Mouse (Mus musculus) forebrain, postnatal 0 days (tissue): ENCODE results near the gene A930033H14Rik. TPM values are rescaled to one million over a fixed set of nuclear protein-coding genes. Genes with fewer than 3 reads are reported as not detected.

Experiments
- ATAC-seq: fragments of 200-750 bp; cut with Nextera tagmentation; 2 replicates; pipeline ENCODE4 v1.8.0; 2017; ENCODE audit warnings: mild to moderate bottlenecking, moderate library complexity
- DNase-seq: peaks from one replicate; pipeline ENCODE4 v3.0.0-alpha.2; 2015
- H3K27ac ChIP-seq: fragments of 300-500 bp; sonication (generic); 2 replicates; pipeline ENCODE4 v1.5.1; 2014; ENCODE audit warnings: low read depth, mild to moderate bottlenecking, antibody characterized with exemption, low read length, moderate library complexity, mixed read lengths
- H3K27me3 ChIP-seq: fragments of 300-500 bp; sonication (generic); 2 replicates; pipeline ENCODE4 v1.6.1; 2014; ENCODE audit warnings: mild to moderate bottlenecking, low read length, mixed read lengths; ENCODE audit not compliant: insufficient read depth
- H3K36me3 ChIP-seq: fragments of 300-500 bp; sonication (generic); 2 replicates; pipeline ENCODE4 v1.6.1; 2014; ENCODE audit warnings: mild to moderate bottlenecking, moderate library complexity; ENCODE audit not compliant: insufficient read depth
- H3K4me1 ChIP-seq: fragments of 300-500 bp; sonication (generic); 2 replicates; pipeline ENCODE4 v1.6.1; 2014; ENCODE audit warnings: antibody characterized with exemption; ENCODE audit not compliant: insufficient read depth
- H3K4me2 ChIP-seq: fragments of 300-500 bp; sonication (generic); 2 replicates; pipeline ENCODE4 v1.6.1; 2014; ENCODE audit warnings: low read depth, mild to moderate bottlenecking, moderate library complexity
- H3K4me3 ChIP-seq: fragments of 300-500 bp; sonication (generic); 2 replicates; pipeline ENCODE4 v1.5.1; 2014; ENCODE audit warnings: low read depth, low read length, mixed read lengths
- H3K9ac ChIP-seq: fragments of 300-500 bp; sonication (generic); 2 replicates; pipeline ENCODE4 v1.6.1; 2014; ENCODE audit warnings: mild to moderate bottlenecking
- H3K9me3 ChIP-seq: fragments of 300-500 bp; sonication (generic); 2 replicates; pipeline ENCODE4 v1.6.1; 2016; ENCODE audit warnings: low read length
- CTCF ChIP-seq: sonication (generic); IDR thresholded peaks from 2 replicates; pipeline ENCODE4 v1.5.1; 2016; ENCODE audit warnings: antibody characterized with exemption, control low read depth, low read depth
- WGBS: fragments of 180-500 bp; shearing (Covaris S2); extraction: QIAGEN DNeasy Blood & Tissue Kit; methylation state at CpG from one replicate; pipeline ENCODE4 v1.1.7; 2014; 5-methylcytosine and 5-hydroxymethylcytosine counted together
- polyA plus RNA-seq: library from polyadenylated mRNA; unstranded; fragments of >200 nt; fragmentation: Nextera tagmentation; extraction: Ambion mirVana; gene quantifications from 2 replicates; pipeline ENCODE4 v1.2.1, GENCODE M21; 2015
- total RNA-seq: library from RNA; depleted of rRNA; stranded (reverse); fragments of >200 nt; gene quantifications from 2 replicates; pipeline ENCODE4 v1.2.3, GENCODE M21; 2014; rRNA removed

A930033H14Rik gene
- total and polyA plus RNA-seq, 2 experiments from 2014 or later, result 1.4 to 1.9 TPM

- Histone ChIP-seq H3K9me3 (0 out of 2 replicates have a peak, but pooled peaks cover 6% of the 10 kb centered on the region), H3K27ac (no peak overlapping the region), H3K4me3 (no peak overlapping the region), H3K9ac (no peak overlapping the region), H3K4me1 (no peaks in the 10 kb centered on the region), H3K36me3 (no peaks in the 10 kb centered on the region), H3K4me2 (no peak overlapping the region), H3K27me3 (no peaks in the 10 kb centered on the region)
- no peak for TF ChIP-seq CTCF
- DNase-seq, result no peak
- no peak for ATAC-seq
- 77% methylated on average over 5 of the region's 5 CpGs for WGBS
Measured at GRCm38 (mm10) chr10:69163216-69163615, 49.7 kb downstream of the A930033H14Rik start.

- H3K4me2 ChIP-seq, result no peak overlapping the region
- 72% methylated on average over 5 of the region's 5 CpGs for WGBS
- H3K27ac ChIP-seq, result no peak overlapping the region
- H3K27me3 ChIP-seq, result no peaks in the 10 kb centered on the region
- no peaks in the 10 kb centered on the region for H3K4me1 ChIP-seq
- H3K9ac ChIP-seq, result no peak overlapping the region
- no peaks in the 10 kb centered on the region for H3K36me3 ChIP-seq
- H3K9me3 ChIP-seq, result 0 out of 2 replicates have a peak, but pooled peaks cover 6% of the 10 kb centered on the region
- ATAC-seq, result no peak
- no peak overlapping the region for H3K4me3 ChIP-seq
- TF ChIP-seq CTCF, result no peak
- DNase-seq, result no peak
Measured at GRCm38 (mm10) chr10:69162577-69162976, 50.3 kb downstream of the A930033H14Rik start.

- H3K4me3 ChIP-seq, result no peak overlapping the region
- H3K9ac ChIP-seq, result no peak overlapping the region
- 0 out of 2 replicates have a peak, but pooled peaks cover 6% of the 10 kb centered on the region for H3K9me3 ChIP-seq
- no peak for DNase-seq
- H3K27me3 ChIP-seq, result no peaks in the 10 kb centered on the region
- no peak for ATAC-seq
- TF ChIP-seq CTCF, result no peak
- H3K4me1 ChIP-seq, result peaks cover 3% of the 10 kb centered on the region; the same call in 1 of the 2 replicates
- no peaks in the 10 kb centered on the region for H3K36me3 ChIP-seq
- no peak overlapping the region for H3K27ac ChIP-seq
- no peak overlapping the region for H3K4me2 ChIP-seq
- 86% methylated on average over 3 of the region's 3 CpGs for WGBS
Measured at GRCm38 (mm10) chr10:69161503-69161902, 51.4 kb downstream of the A930033H14Rik start.

GRCm38 (mm10) chr10:69160877-69161276 lies 52.0 kb downstream of the A930033H14Rik start:
- H3K9me3 ChIP-seq, result 0 out of 2 replicates have a peak, but pooled peaks cover 6% of the 10 kb centered on the region
- ATAC-seq (no peak), DNase-seq (no peak)
- no peak overlapping the region for H3K4me3 ChIP-seq
- TF ChIP-seq CTCF, result no peak
- H3K36me3 ChIP-seq, result no peaks in the 10 kb centered on the region
- peaks cover 3% of the 10 kb centered on the region; the same call in 1 of the 2 replicates for H3K4me1 ChIP-seq
- no peak overlapping the region for H3K27ac ChIP-seq
- no peak overlapping the region for H3K4me2 ChIP-seq
- H3K9ac ChIP-seq, result no peak overlapping the region
- 92% methylated on average over 2 of the region's 2 CpGs for WGBS
- no peaks in the 10 kb centered on the region for H3K27me3 ChIP-seq

Other genes starting within 250 kb of the A930033H14Rik start
- gene Rhobtb1, start 61.7 kb downstream of the A930033H14Rik start, total RNA-seq, result 11.2 and 16.9 TPM in 2 replicates
- gene Rhobtb1, start 61.7 kb downstream of the A930033H14Rik start, polyA plus RNA-seq, result 9.2 and 12.1 TPM in 2 replicates
- 44.1 and 51.3 TPM in 2 replicates for gene Cdk1, start 139.8 kb upstream of the A930033H14Rik start, total RNA-seq
- 47.7 and 55.3 TPM in 2 replicates for gene Cdk1, start 139.8 kb upstream of the A930033H14Rik start, polyA plus RNA-seq
- gene Ank3, start 185.7 kb upstream of the A930033H14Rik start, total RNA-seq, result 186 and 267 TPM in 2 replicates
- 33.1 and 56.7 TPM in 2 replicates for gene Ank3, start 185.7 kb upstream of the A930033H14Rik start, polyA plus RNA-seq